Mouse (Mus musculus) cerebellum, adult 2 months (tissue): ENCODE data around the gene Spin2d.
"Not testable (repeated sequence)": the region's sequence is repeated elsewhere in the genome, so short reads cannot be mapped to it uniquely, and the experiment has no call there.

Experiments
- CTCF ChIP-seq: fragments of 200-500 bp; IDR thresholded peaks from 2 replicates; pipeline ENCODE4 v1.5.1; 2011; ENCODE audit warnings: low read depth, mild to moderate bottlenecking, control low read depth, low read length, moderate library complexity, borderline replicate concordance; ENCODE audit not compliant: insufficient read depth
- POLR2A ChIP-seq: fragments of 200-500 bp; IDR thresholded peaks from 2 replicates; pipeline ENCODE4 v1.6.1; 2011; ENCODE audit warnings: low read length, control low read depth, borderline replicate concordance; ENCODE audit not compliant: insufficient read depth

DNA sequence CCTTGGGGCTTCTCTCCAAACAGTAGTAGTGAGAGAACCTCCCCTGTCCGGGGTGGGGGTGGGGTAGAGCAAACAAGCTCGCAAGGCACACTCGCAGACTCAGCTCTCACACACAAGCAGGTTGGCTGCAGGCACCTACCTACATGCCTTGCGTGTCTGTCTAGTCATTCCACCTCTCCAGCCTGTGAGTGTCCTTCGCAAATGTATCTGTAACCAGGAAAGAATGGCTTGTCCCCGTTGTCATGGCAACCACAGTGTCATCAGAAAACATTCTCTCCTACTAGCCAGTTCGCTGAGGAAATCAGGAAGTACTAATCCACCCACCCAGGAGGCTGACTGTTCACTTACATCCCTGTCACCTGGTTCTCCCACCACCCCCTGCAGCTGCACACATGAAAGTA lies 33.6 kb downstream of the Spin2d start:
- not testable (repeated sequence) for TF ChIP-seq POLR2A, CTCF
